In genomic region chr7:73306728-73307127, GRCm38 (mm10) we compare ENCODE assay signal across 20 mouse cellular contexts.
DNase-seq lines count a peak whose midpoint lies in the region; ATAC-seq and TF ChIP-seq lines count a peak whose summit lies in the region.
"Had no signal": no experiment of that assay in that cellular context is flagged by ENCODE, and none has a peak within 500 bp of the region (broad histone marks: within the 10 kb centered on the region; RNA-seq: fewer than 3 reads in every experiment).

No protein-coding gene starts in this region.

- TF ChIP-seq CTCF in hindbrain, postnatal 0 days (IDR thresholded peaks at IDR 0.05; ENCODE audit: low read depth), result no peak

- DNase-seq in embryo, embryonic 11 days, result peak; percentile 47
- no peak for DNase-seq in embryo, embryonic 9.5 days (ENCODE audit: extremely low spot score)
- DNase-seq in hindbrain, postnatal 0 days (ENCODE audit: low spot score), result peak; percentile 40
- DNase-seq in brain, adult 2 months (ENCODE audit: low read depth, low spot score), result peak; percentile 41
- DNase-seq in retina, embryonic 14.5 days (ENCODE audit: low spot score), result peak; percentile 34
- DNase-seq in ovary, postnatal 10 days (ENCODE audit: low spot score), result no peak
- DNase-seq: cerebellum, adult 9-10 months; gastrocnemius, postnatal 14 days; heart, postnatal 10 days; kidney, postnatal 4 days; lung, adult 2 months; lung, postnatal 36 days; right cerebral cortex, postnatal 14 days; thymus, postnatal 36 days had no signal

- no peaks in the 10 kb centered on the region for H3K27me3 ChIP-seq in hindbrain, postnatal 0 days (ENCODE audit: insufficient read depth, low read length)
- no peaks in the 10 kb centered on the region for H3K27me3 ChIP-seq in hindbrain, embryonic 12.5 days
- H3K27me3 ChIP-seq: hindbrain, embryonic 15.5 days had no signal

- no peak overlapping the region for H3K4me2 ChIP-seq in hindbrain, postnatal 0 days (ENCODE audit: low read depth, low read length)
- no peak overlapping the region for H3K4me2 ChIP-seq in hindbrain, embryonic 12.5 days (replicated peaks)
- H3K4me2 ChIP-seq: embryonic facial prominence, embryonic 15.5 days; hindbrain, embryonic 15.5 days; kidney, embryonic 15.5 days; liver, embryonic 11.5 days had no signal

- H3K9ac ChIP-seq in hindbrain, postnatal 0 days (replicated peaks; ENCODE audit: low read length), result no peak overlapping the region
- no peak overlapping the region for H3K9ac ChIP-seq in hindbrain, embryonic 12.5 days
- H3K9ac ChIP-seq: embryonic facial prominence, embryonic 15.5 days; hindbrain, embryonic 15.5 days; kidney, embryonic 15.5 days had no signal

- no peaks in the 10 kb centered on the region for H3K36me3 ChIP-seq in hindbrain, postnatal 0 days (ENCODE audit: insufficient read depth, low read length)
- no peaks in the 10 kb centered on the region for H3K36me3 ChIP-seq in hindbrain, embryonic 12.5 days
- H3K36me3 ChIP-seq: embryonic facial prominence, embryonic 15.5 days; hindbrain, embryonic 15.5 days; kidney, embryonic 15.5 days had no signal

- H3K4me1 ChIP-seq in hindbrain, postnatal 0 days (ENCODE audit: insufficient read depth, low read length), result peaks cover 8% of the 10 kb centered on the region
- H3K4me1 ChIP-seq in hindbrain, embryonic 12.5 days, result peaks cover 46% of the 10 kb centered on the region

- H3K4me3 ChIP-seq in hindbrain, postnatal 0 days (ENCODE audit: low read length), result no peak overlapping the region
- H3K4me3 ChIP-seq in hindbrain, embryonic 12.5 days, result no peak overlapping the region
- H3K4me3 ChIP-seq: embryonic facial prominence, embryonic 15.5 days; hindbrain, embryonic 15.5 days; kidney, embryonic 15.5 days had no signal

- H3K9me3 ChIP-seq in hindbrain, postnatal 0 days (ENCODE audit: low read length), result no peaks in the 10 kb centered on the region
- no peaks in the 10 kb centered on the region for H3K9me3 ChIP-seq in hindbrain, embryonic 12.5 days (replicated peaks)
- H3K9me3 ChIP-seq: embryonic facial prominence, embryonic 15.5 days; hindbrain, embryonic 15.5 days; kidney, embryonic 15.5 days had no signal

- ATAC-seq in hindbrain, postnatal 0 days, result no peak
- no peak for ATAC-seq in hindbrain, embryonic 12.5 days (ENCODE audit: low FRiP score)
- ATAC-seq: intestine, postnatal 0 days had no signal

- H3K27ac ChIP-seq in hindbrain, postnatal 0 days, result no peak overlapping the region
- no peak overlapping the region for H3K27ac ChIP-seq in hindbrain, embryonic 12.5 days
- H3K27ac ChIP-seq: embryonic facial prominence, embryonic 15.5 days; hindbrain, embryonic 15.5 days; kidney, embryonic 15.5 days had no signal

- 42% methylated on average over 5 of the region's 5 CpGs for WGBS in hindbrain, postnatal 0 days
- WGBS in hindbrain, embryonic 12.5 days, result 38% methylated on average over 5 of the region's 5 CpGs

Comparison
In these comparisons a context has a peak if more than half of its experiments do, and no peak if none do; other contexts are left out.
1. DNase-seq: peak in embryo, embryonic 11 days (single experiment), hindbrain, postnatal 0 days (single experiment), brain, adult 2 months (single experiment) and retina, embryonic 14.5 days (single experiment); none in embryo, embryonic 9.5 days (single experiment) and ovary, postnatal 10 days (single experiment).